8 mouse cellular contexts compared by ENCODE assay signal in genomic region chr11:3774463-3775262, GRCm38 (mm10).
DNase-seq lines count a peak whose midpoint lies in the region; ATAC-seq and TF ChIP-seq lines count a peak whose summit lies in the region.

No protein-coding gene starts in this region.

- TF ChIP-seq POLR2A in thymus, adult 2 months (IDR thresholded peaks at IDR 0.05; ENCODE audit: control insufficient read depth, extremely low read depth, insufficient read depth, low read length, poor library complexity) = no peak

- WGBS in thymus, adult 2 months = 7% methylated on average over 55 of the region's 56 CpGs
- 2% methylated on average over 55 of the region's 56 CpGs for WGBS in limb, embryonic 10.5 days
- WGBS in midbrain, embryonic 15.5 days = under 1% methylated on average over 51 of the region's 56 CpGs

- H3K4me3 ChIP-seq in thymus, adult 2 months (ENCODE audit: control insufficient read depth, insufficient read depth, low read length) = no peak overlapping the region
- peak overlapping the region; percentile 42 for H3K4me3 ChIP-seq in limb, embryonic 10.5 days
- peak overlapping the region; percentile 58 for H3K4me3 ChIP-seq in midbrain, embryonic 15.5 days

- no peaks in the 10 kb centered on the region for H3K9me3 ChIP-seq in limb, embryonic 10.5 days (replicated peaks)
- H3K9me3 ChIP-seq in midbrain, embryonic 15.5 days = no peaks in the 10 kb centered on the region

- ATAC-seq in midbrain, embryonic 15.5 days (replicated peaks) = peak; percentile 69

- no peak overlapping the region for H3K27ac ChIP-seq in thymus, adult 2 months (ENCODE audit: control insufficient read depth, insufficient read depth, low read length)
- no peak overlapping the region for H3K27ac ChIP-seq in limb, embryonic 10.5 days
- H3K27ac ChIP-seq in midbrain, embryonic 15.5 days = peak overlapping the region; percentile 79

- no peaks in the 10 kb centered on the region; the same call in 1 of the 2 replicates for H3K27me3 ChIP-seq in thymus, adult 2 months (ENCODE audit: control insufficient read depth, insufficient read depth, low read length)
- H3K27me3 ChIP-seq in limb, embryonic 10.5 days (ENCODE audit: low read depth, poor library complexity, severe bottlenecking) = peaks cover 54% of the 10 kb centered on the region
- H3K27me3 ChIP-seq in midbrain, embryonic 15.5 days (replicated peaks) = peaks cover 5% of the 10 kb centered on the region

- H3K36me3 ChIP-seq in thymus, adult 2 months (ENCODE audit: control insufficient read depth, insufficient read depth, low read length) = no peaks in the 10 kb centered on the region
- no peaks in the 10 kb centered on the region for H3K36me3 ChIP-seq in limb, embryonic 10.5 days
- H3K36me3 ChIP-seq in midbrain, embryonic 15.5 days (replicated peaks) = no peaks in the 10 kb centered on the region

- no peak for TF ChIP-seq CTCF in thymus, adult 2 months (IDR thresholded peaks at IDR 0.05; ENCODE audit: borderline replicate concordance, control insufficient read depth, extremely low read depth, insufficient read depth, low read length, poor library complexity)

- H3K4me1 ChIP-seq in thymus, adult 2 months (replicated peaks; ENCODE audit: control insufficient read depth, insufficient read depth, low read length) = no peaks in the 10 kb centered on the region; the same call in 1 of the 2 replicates
- H3K4me1 ChIP-seq in limb, embryonic 10.5 days = peaks cover 9% of the 10 kb centered on the region
- H3K4me1 ChIP-seq in midbrain, embryonic 15.5 days = peaks cover 16% of the 10 kb centered on the region

- peak overlapping the region; percentile 77 for H3K9ac ChIP-seq in midbrain, embryonic 15.5 days

- DNase-seq in thymus, adult 2 months = peak; percentile 12
- no peak for DNase-seq in thymus, adult 18-20 months
- peak; percentile 59 for DNase-seq in cerebellum, adult 8-10 months
- DNase-seq in forelimb bud, embryonic 11.5 days (ENCODE audit: low read depth, low spot score) = peak; percentile 32
- peak; percentile 80 for DNase-seq in limb, embryonic 10.5 days (ENCODE audit: low spot score)
- DNase-seq in thymus, postnatal 36 days = peak; percentile 14 to 15
- no peak for DNase-seq in spleen, adult 12 weeks (ENCODE audit: low spot score)

- H3K4me2 ChIP-seq in midbrain, embryonic 15.5 days = peak overlapping the region; percentile 78

Comparison
In these comparisons a context has a peak if more than half of its experiments do, and no peak if none do; other contexts are left out.
1. DNase-seq: peak in thymus, adult 2 months (single experiment), cerebellum, adult 8-10 months (single experiment), forelimb bud, embryonic 11.5 days (single experiment), limb, embryonic 10.5 days (single experiment) and thymus, postnatal 36 days (2 of 2); none in thymus, adult 18-20 months (0 of 2) and spleen, adult 12 weeks (single experiment).